Mouse (Mus musculus): ENCODE data around the gene Il18. TPM values are rescaled to one million over a fixed set of nuclear protein-coding genes. Genes with fewer than 3 reads are reported as not detected.
A peak's percentile ranks its signal among the peaks of the same experiment; 100 is the strongest.

Il18 gene
- 13.0 and 13.2 TPM in 2 replicates for polyA plus RNA-seq (2012; rRNA removed)

GRCm38 (mm10) chr9:50554241-50555093, at the start of gene Il18:
Gene Il18, plus strand, starts transcription at chr9:50554827.
- TF ChIP-seq CTCF (IDR thresholded peaks at IDR 0.05; ENCODE audit: borderline replicate concordance, extremely low read depth, insufficient read depth, insufficient read length) (no peak), POLR2A (IDR thresholded peaks at IDR 0.05; ENCODE audit: borderline replicate concordance, extremely low read depth, insufficient read depth, insufficient read length, poor library complexity, severe bottlenecking) (peak; percentile 17; the same call in 1 of the 2 replicates)
- DNase-seq (ENCODE audit: low read depth): peak; percentile 96

GRCm38 (mm10) chr9:50505405-50505804, 49.2 kb upstream of the Il18 start:
- no peak for DNase-seq (ENCODE audit: low read depth)
- TF ChIP-seq CTCF (IDR thresholded peaks at IDR 0.05; ENCODE audit: borderline replicate concordance, extremely low read depth, insufficient read depth, insufficient read length): no peak
- TF ChIP-seq POLR2A (IDR thresholded peaks at IDR 0.05; ENCODE audit: borderline replicate concordance, extremely low read depth, insufficient read depth, insufficient read length, poor library complexity, severe bottlenecking): no peak

GRCm38 (mm10) chr9:50507570-50507969, 47.1 kb upstream of the Il18 start:
- DNase-seq (ENCODE audit: low read depth): no peak
- TF ChIP-seq CTCF (IDR thresholded peaks at IDR 0.05; ENCODE audit: borderline replicate concordance, extremely low read depth, insufficient read depth, insufficient read length): no peak
- TF ChIP-seq POLR2A (IDR thresholded peaks at IDR 0.05; ENCODE audit: borderline replicate concordance, extremely low read depth, insufficient read depth, insufficient read length, poor library complexity, severe bottlenecking): no peak

GRCm38 (mm10) chr9:50515462-50515861, 39.2 kb upstream of the Il18 start:
- TF ChIP-seq CTCF (IDR thresholded peaks at IDR 0.05; ENCODE audit: borderline replicate concordance, extremely low read depth, insufficient read depth, insufficient read length) (no peak), POLR2A (IDR thresholded peaks at IDR 0.05; ENCODE audit: borderline replicate concordance, extremely low read depth, insufficient read depth, insufficient read length, poor library complexity, severe bottlenecking) (no peak)
- no peak for DNase-seq (ENCODE audit: low read depth)

- TF ChIP-seq POLR2A (IDR thresholded peaks at IDR 0.05; ENCODE audit: borderline replicate concordance, extremely low read depth, insufficient read depth, insufficient read length, poor library complexity, severe bottlenecking): no peak
- peak; percentile 61 for TF ChIP-seq CTCF (IDR thresholded peaks at IDR 0.05; ENCODE audit: borderline replicate concordance, extremely low read depth, insufficient read depth, insufficient read length)
- DNase-seq (ENCODE audit: low read depth): peak; percentile 24
These were observed 35.8 kb upstream of the Il18 start for GRCm38 (mm10) chr9:50518781-50519180.

- no peak for TF ChIP-seq CTCF (IDR thresholded peaks at IDR 0.05; ENCODE audit: borderline replicate concordance, extremely low read depth, insufficient read depth, insufficient read length)
- no peak for TF ChIP-seq POLR2A (IDR thresholded peaks at IDR 0.05; ENCODE audit: borderline replicate concordance, extremely low read depth, insufficient read depth, insufficient read length, poor library complexity, severe bottlenecking)
- DNase-seq (ENCODE audit: low read depth): no peak
These were observed 33.9 kb upstream of the Il18 start for GRCm38 (mm10) chr9:50520748-50521147.

- DNase-seq (ENCODE audit: low read depth): no peak
- TF ChIP-seq CTCF (IDR thresholded peaks at IDR 0.05; ENCODE audit: borderline replicate concordance, extremely low read depth, insufficient read depth, insufficient read length): no peak
- no peak for TF ChIP-seq POLR2A (IDR thresholded peaks at IDR 0.05; ENCODE audit: borderline replicate concordance, extremely low read depth, insufficient read depth, insufficient read length, poor library complexity, severe bottlenecking)
These were observed 33.1 kb upstream of the Il18 start for GRCm38 (mm10) chr9:50521562-50521961.

GRCm38 (mm10) chr9:50522574-50522973, 32.1 kb upstream of the Il18 start:
- TF ChIP-seq POLR2A (IDR thresholded peaks at IDR 0.05; ENCODE audit: borderline replicate concordance, extremely low read depth, insufficient read depth, insufficient read length, poor library complexity, severe bottlenecking): no peak
- TF ChIP-seq CTCF (IDR thresholded peaks at IDR 0.05; ENCODE audit: borderline replicate concordance, extremely low read depth, insufficient read depth, insufficient read length): no peak
- no peak for DNase-seq (ENCODE audit: low read depth)

- DNase-seq (ENCODE audit: low read depth): no peak
- TF ChIP-seq POLR2A (IDR thresholded peaks at IDR 0.05; ENCODE audit: borderline replicate concordance, extremely low read depth, insufficient read depth, insufficient read length, poor library complexity, severe bottlenecking): no peak
- no peak for TF ChIP-seq CTCF (IDR thresholded peaks at IDR 0.05; ENCODE audit: borderline replicate concordance, extremely low read depth, insufficient read depth, insufficient read length)
These were observed 29.7 kb upstream of the Il18 start for GRCm38 (mm10) chr9:50524936-50525335.

- TF ChIP-seq CTCF (IDR thresholded peaks at IDR 0.05; ENCODE audit: borderline replicate concordance, extremely low read depth, insufficient read depth, insufficient read length) (no peak), POLR2A (IDR thresholded peaks at IDR 0.05; ENCODE audit: borderline replicate concordance, extremely low read depth, insufficient read depth, insufficient read length, poor library complexity, severe bottlenecking) (no peak)
- DNase-seq (ENCODE audit: low read depth): no peak
These were observed 29.0 kb upstream of the Il18 start for GRCm38 (mm10) chr9:50525585-50525984.

- no peak for DNase-seq (ENCODE audit: low read depth)
- TF ChIP-seq POLR2A (IDR thresholded peaks at IDR 0.05; ENCODE audit: borderline replicate concordance, extremely low read depth, insufficient read depth, insufficient read length, poor library complexity, severe bottlenecking): no peak
- peak; percentile 6; the same call in 1 of the 2 replicates for TF ChIP-seq CTCF (IDR thresholded peaks at IDR 0.05; ENCODE audit: borderline replicate concordance, extremely low read depth, insufficient read depth, insufficient read length)
These were observed 26.8 kb upstream of the Il18 start for GRCm38 (mm10) chr9:50527860-50528259.

Measured in brain, embryonic 14.5 days (tissue).